Mouse (Mus musculus): ENCODE results near the gene Sfxn5. TPM values are rescaled to one million over a fixed set of nuclear protein-coding genes. Genes with fewer than 3 reads are reported as not detected.

Gene Sfxn5
- polyA plus RNA-seq, 1 experiment from 2014 or later = 1.9 TPM

- H3K27me3 ChIP-seq = no peaks in the 10 kb centered on the region
- no peak overlapping the region for H3K4me2 ChIP-seq
- H3K4me1 ChIP-seq (replicated peaks) = peaks cover 13% of the 10 kb centered on the region
- no peak overlapping the region for H3K9ac ChIP-seq
- no peak overlapping the region for H3K27ac ChIP-seq (replicated peaks)
- 73% methylated on average over 5 of the region's 5 CpGs for WGBS (ENCODE audit: insufficient replicate concordance)
- no peaks in the 10 kb centered on the region for H3K9me3 ChIP-seq (replicated peaks)
- no peaks in the 10 kb centered on the region for H3K36me3 ChIP-seq (replicated peaks)
- no peak overlapping the region for H3K4me3 ChIP-seq (replicated peaks)
- ATAC-seq (ENCODE audit: insufficient read depth) = no peak
These were observed 30.1 kb upstream of the Sfxn5 start for GRCm38 (mm10) chr6:85363231-85363905.

- Histone ChIP-seq H3K9me3 (replicated peaks) (no peaks in the 10 kb centered on the region), H3K4me1 (replicated peaks) (peaks cover 7% of the 10 kb centered on the region), H3K36me3 (replicated peaks) (no peaks in the 10 kb centered on the region), H3K27me3 (no peaks in the 10 kb centered on the region), H3K9ac (no peak overlapping the region), H3K27ac (replicated peaks) (no peak overlapping the region), H3K4me3 (replicated peaks) (no peak overlapping the region), H3K4me2 (no peak overlapping the region)
- WGBS (ENCODE audit: insufficient replicate concordance) = 62% methylated on average over 5 of the region's 5 CpGs
- no peak for ATAC-seq (ENCODE audit: insufficient read depth)
These were observed 29.4 kb upstream of the Sfxn5 start for GRCm38 (mm10) chr6:85362610-85363009.

- no peaks in the 10 kb centered on the region for H3K27me3 ChIP-seq
- H3K9me3 ChIP-seq (replicated peaks) = no peaks in the 10 kb centered on the region
These were observed 27.1 kb upstream of the Sfxn5 start for GRCm38 (mm10) chr6:85360311-85360710.

GRCm38 (mm10) chr6:85358877-85359276 lies 25.7 kb upstream of the Sfxn5 start:
- no peaks in the 10 kb centered on the region for H3K36me3 ChIP-seq (replicated peaks)
- no peaks in the 10 kb centered on the region for H3K27me3 ChIP-seq
- no peak overlapping the region for H3K4me2 ChIP-seq
- 63% methylated on average over 1 of the region's 1 CpGs for whole genome bisulfite sequencing (ENCODE audit: insufficient replicate concordance)
- H3K4me3 ChIP-seq (replicated peaks) = no peak overlapping the region
- H3K9ac ChIP-seq = no peak overlapping the region
- no peak for ATAC-seq (ENCODE audit: insufficient read depth)
- H3K27ac ChIP-seq (replicated peaks) = no peak overlapping the region
- no peaks in the 10 kb centered on the region for H3K9me3 ChIP-seq (replicated peaks)
- H3K4me1 ChIP-seq (replicated peaks) = no peaks in the 10 kb centered on the region

More at GRCm38 (mm10) chr6:85360311-85360710, 27.1 kb upstream of the Sfxn5 start:
- Histone ChIP-seq H3K9ac (no peak overlapping the region), H3K36me3 (replicated peaks) (no peaks in the 10 kb centered on the region), H3K4me3 (replicated peaks) (no peak overlapping the region), H3K4me1 (replicated peaks) (no peaks in the 10 kb centered on the region), H3K4me2 (no peak overlapping the region), H3K27ac (replicated peaks) (no peak overlapping the region)
- no peak for ATAC-seq (ENCODE audit: insufficient read depth)
- 64% methylated on average over 5 of the region's 5 CpGs for WGBS (ENCODE audit: insufficient replicate concordance)

GRCm38 (mm10) chr6:85356682-85357465 lies 23.7 kb upstream of the Sfxn5 start:
- H3K36me3 ChIP-seq (replicated peaks) = no peaks in the 10 kb centered on the region
- no peak overlapping the region for H3K4me3 ChIP-seq (replicated peaks)
- H3K9me3 ChIP-seq (replicated peaks) = no peaks in the 10 kb centered on the region
- H3K4me1 ChIP-seq (replicated peaks) = no peaks in the 10 kb centered on the region
- ATAC-seq (ENCODE audit: insufficient read depth) = no peak
- no peak overlapping the region for H3K27ac ChIP-seq (replicated peaks)
- H3K4me2 ChIP-seq = no peak overlapping the region
- H3K27me3 ChIP-seq = no peaks in the 10 kb centered on the region
- WGBS (ENCODE audit: insufficient replicate concordance) = 35% methylated on average over 4 of the region's 4 CpGs
- H3K9ac ChIP-seq = no peak overlapping the region

- Histone ChIP-seq H3K9me3 (replicated peaks) (no peaks in the 10 kb centered on the region), H3K9ac (no peak overlapping the region), H3K4me1 (replicated peaks) (no peaks in the 10 kb centered on the region), H3K4me3 (replicated peaks) (no peak overlapping the region), H3K27me3 (no peaks in the 10 kb centered on the region), H3K36me3 (replicated peaks) (no peaks in the 10 kb centered on the region), H3K4me2 (no peak overlapping the region), H3K27ac (replicated peaks) (no peak overlapping the region)
- ATAC-seq (ENCODE audit: insufficient read depth) = no peak
- WGBS (ENCODE audit: insufficient replicate concordance) = 89% methylated on average over 2 of the region's 2 CpGs
These were observed 22.5 kb upstream of the Sfxn5 start for GRCm38 (mm10) chr6:85355753-85356152.

GRCm38 (mm10) chr6:85354709-85355108 lies 21.5 kb upstream of the Sfxn5 start:
- no peak for ATAC-seq (ENCODE audit: insufficient read depth)
- H3K4me3 ChIP-seq (replicated peaks) = no peak overlapping the region
- 69% methylated on average over 6 of the region's 6 CpGs for WGBS (ENCODE audit: insufficient replicate concordance)

GRCm38 (mm10) chr6:85353706-85354105 lies 20.5 kb upstream of the Sfxn5 start:
- no peaks in the 10 kb centered on the region for H3K9me3 ChIP-seq (replicated peaks)
- no peak overlapping the region for H3K4me3 ChIP-seq (replicated peaks)
- H3K9ac ChIP-seq = no peak overlapping the region
- H3K4me2 ChIP-seq = no peak overlapping the region
- no peak for ATAC-seq (ENCODE audit: insufficient read depth)
- H3K36me3 ChIP-seq (replicated peaks) = no peaks in the 10 kb centered on the region
- H3K27me3 ChIP-seq = no peaks in the 10 kb centered on the region
- 54% methylated on average over 3 of the region's 3 CpGs for WGBS (ENCODE audit: insufficient replicate concordance)
- no peak overlapping the region for H3K27ac ChIP-seq (replicated peaks)
- H3K4me1 ChIP-seq (replicated peaks) = no peaks in the 10 kb centered on the region

More at GRCm38 (mm10) chr6:85354709-85355108, 21.5 kb upstream of the Sfxn5 start:
- no peak overlapping the region for H3K9ac ChIP-seq
- no peaks in the 10 kb centered on the region for H3K36me3 ChIP-seq (replicated peaks)
- no peaks in the 10 kb centered on the region for H3K4me1 ChIP-seq (replicated peaks)
- H3K27ac ChIP-seq (replicated peaks) = no peak overlapping the region
- no peak overlapping the region for H3K4me2 ChIP-seq
- no peaks in the 10 kb centered on the region for H3K27me3 ChIP-seq
- no peaks in the 10 kb centered on the region for H3K9me3 ChIP-seq (replicated peaks)

- Histone ChIP-seq H3K4me1 (replicated peaks) (no peaks in the 10 kb centered on the region), H3K9ac (no peak overlapping the region), H3K9me3 (replicated peaks) (no peaks in the 10 kb centered on the region), H3K4me3 (replicated peaks) (no peak overlapping the region), H3K27me3 (no peaks in the 10 kb centered on the region), H3K36me3 (replicated peaks) (no peaks in the 10 kb centered on the region), H3K4me2 (no peak overlapping the region), H3K27ac (replicated peaks) (no peak overlapping the region)
- WGBS (ENCODE audit: insufficient replicate concordance) = 42% methylated on average over 1 of the region's 1 CpGs
- no peak for ATAC-seq (ENCODE audit: insufficient read depth)
These were observed 16.9 kb upstream of the Sfxn5 start for GRCm38 (mm10) chr6:85350157-85350556.

- H3K4me2 ChIP-seq = no peak overlapping the region
- no peaks in the 10 kb centered on the region for H3K9me3 ChIP-seq (replicated peaks)
- no peaks in the 10 kb centered on the region for H3K4me1 ChIP-seq (replicated peaks)
- no peaks in the 10 kb centered on the region for H3K36me3 ChIP-seq (replicated peaks)
- no peak overlapping the region for H3K4me3 ChIP-seq (replicated peaks)
- H3K27me3 ChIP-seq = no peaks in the 10 kb centered on the region
- H3K9ac ChIP-seq = no peak overlapping the region
- WGBS (ENCODE audit: insufficient replicate concordance) = 54% methylated on average over 7 of the region's 7 CpGs
- no peak for ATAC-seq (ENCODE audit: insufficient read depth)
- no peak overlapping the region for H3K27ac ChIP-seq (replicated peaks)
These were observed 16.0 kb upstream of the Sfxn5 start for GRCm38 (mm10) chr6:85349246-85349645.

GRCm38 (mm10) chr6:85348133-85348532 lies 14.9 kb upstream of the Sfxn5 start:
- H3K36me3 ChIP-seq (replicated peaks) = no peaks in the 10 kb centered on the region
- 68% methylated on average over 11 of the region's 11 CpGs for WGBS (ENCODE audit: insufficient replicate concordance)
- H3K27ac ChIP-seq (replicated peaks) = no peak overlapping the region
- H3K9me3 ChIP-seq (replicated peaks) = no peaks in the 10 kb centered on the region
- H3K9ac ChIP-seq = no peak overlapping the region
- H3K4me3 ChIP-seq (replicated peaks) = no peak overlapping the region
- H3K4me2 ChIP-seq = no peak overlapping the region
- no peaks in the 10 kb centered on the region; the same call in 1 of the 2 replicates for H3K27me3 ChIP-seq
- H3K4me1 ChIP-seq (replicated peaks) = no peaks in the 10 kb centered on the region
- ATAC-seq (ENCODE audit: insufficient read depth) = no peak
